Mouse (Mus musculus) embryonic facial prominence, embryonic 15.5 days (tissue): Measurements from ENCODE around the gene 2900026A02Rik. TPM values are rescaled to one million over a fixed set of nuclear protein-coding genes. Genes with fewer than 3 reads are reported as not detected.
A peak's percentile ranks its signal among the peaks of the same experiment; 100 is the strongest.

Source experiments
- ATAC-seq: fragments of 200-750 bp; cut with Nextera tagmentation; 2 replicates; pipeline ENCODE4 v1.8.0; 2017; ENCODE audit warnings: low read depth, moderate TSS enrichment; ENCODE audit not compliant: insufficient number of reproducible peaks, low FRiP score, low TSS enrichment
- H3K27ac ChIP-seq: fragments of 300-500 bp; sonication (generic); replicated peaks from 2 replicates; pipeline ENCODE4 v1.5.1; 2015; ENCODE audit warnings: mild to moderate bottlenecking, inconsistent platforms
- H3K27me3 ChIP-seq: fragments of 300-500 bp; sonication (generic); 2 replicates; pipeline ENCODE4 v1.6.1; 2015; ENCODE audit warnings: inconsistent platforms
- H3K36me3 ChIP-seq: fragments of 300-500 bp; sonication (generic); 2 replicates; pipeline ENCODE4 v1.6.1; 2015; ENCODE audit warnings: mild to moderate bottlenecking, inconsistent platforms
- H3K4me1 ChIP-seq: fragments of 300-500 bp; sonication (generic); 2 replicates; pipeline ENCODE4 v1.6.1; 2015; ENCODE audit warnings: inconsistent platforms
- H3K4me2 ChIP-seq: fragments of 300-500 bp; sonication (generic); replicated peaks from 2 replicates; pipeline ENCODE4 v1.6.1; 2015; ENCODE audit warnings: mild to moderate bottlenecking, inconsistent platforms
- H3K4me3 ChIP-seq: fragments of 300-500 bp; sonication (generic); replicated peaks from 2 replicates; pipeline ENCODE4 v1.5.1; 2015; ENCODE audit warnings: mild to moderate bottlenecking, inconsistent platforms
- H3K9ac ChIP-seq: fragments of 300-500 bp; sonication (generic); 2 replicates; pipeline ENCODE4 v1.6.1; 2015; ENCODE audit warnings: inconsistent platforms
- H3K9me3 ChIP-seq: fragments of 300-500 bp; sonication (generic); replicated peaks from 2 replicates; pipeline ENCODE4 v1.6.1; 2016; ENCODE audit warnings: inconsistent platforms
- WGBS: fragments of 180-500 bp; shearing (Covaris S2); methylation state at CpG from one replicate; pipeline ENCODE4 v1.1.7; 2015; 5-methylcytosine and 5-hydroxymethylcytosine counted together
- polyA plus RNA-seq: library from polyadenylated mRNA; unstranded; fragments of >200 nt; fragmentation: Nextera tagmentation; extraction: Ambion mirVana; gene quantifications from 2 replicates; pipeline ENCODE4 v1.2.1, GENCODE M21; 2015

Gene 2900026A02Rik
- 14.2 and 16.4 TPM in 2 replicates for polyA plus RNA-seq

DNA sequence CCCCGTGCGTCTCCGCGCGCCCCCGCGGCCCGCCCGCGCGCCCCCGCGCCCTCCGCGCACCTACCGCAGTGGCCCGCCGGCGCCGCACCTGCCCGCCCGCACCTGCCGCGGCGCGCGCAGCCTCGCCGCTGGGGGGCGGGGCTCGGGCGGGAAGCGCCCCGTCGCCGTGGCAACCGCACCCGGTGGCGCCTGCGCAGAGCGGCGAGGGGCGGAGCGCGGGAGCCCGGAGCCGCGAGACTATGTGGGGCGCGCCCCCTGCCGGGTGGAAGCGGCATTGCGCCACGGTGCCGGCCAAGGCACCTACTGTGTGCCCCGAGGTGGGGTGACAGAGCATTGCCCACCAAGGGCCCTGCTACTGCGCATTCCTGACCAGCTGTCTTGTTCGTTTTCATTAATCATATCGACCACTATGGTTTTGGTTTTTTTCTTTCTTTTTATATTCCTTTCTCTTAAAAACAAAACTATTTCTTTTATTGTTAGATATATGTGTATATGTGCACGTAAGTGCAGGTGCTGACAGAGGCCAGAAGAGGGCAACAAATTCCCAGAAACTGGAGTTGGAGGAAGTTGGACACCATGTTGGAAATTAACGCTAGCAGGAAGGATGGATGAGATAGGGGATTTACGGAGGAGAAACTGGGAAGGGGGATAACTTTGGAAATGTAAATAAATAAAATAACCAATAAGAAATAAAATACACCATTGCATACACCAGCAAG, at the start of gene 2900026A02Rik:
TSS of gene 2900026A02Rik (minus strand) at position 90 of the 719 bp plus-strand sequence.
- no peak within 1 kb of the TSS for H3K27ac ChIP-seq
- H3K9me3 ChIP-seq, result no peaks in the 10 kb centered on the region
- whole genome bisulfite sequencing, result 10% methylated on average over 51 of the region's 62 CpGs
- peak; percentile 41; the same call in 1 of the 2 replicates for ATAC-seq
- H3K36me3 ChIP-seq, result no peaks in the 10 kb centered on the region
- H3K4me3 ChIP-seq, result peak within 1 kb of the TSS; percentile 64
- peaks cover 27% of the 10 kb centered on the region for H3K27me3 ChIP-seq
- H3K4me1 ChIP-seq, result peaks cover 27% of the 10 kb centered on the region
- peak within 1 kb of the TSS; percentile 45 for H3K9ac ChIP-seq
- peak within 1 kb of the TSS; percentile 98 for H3K4me2 ChIP-seq

DNA sequence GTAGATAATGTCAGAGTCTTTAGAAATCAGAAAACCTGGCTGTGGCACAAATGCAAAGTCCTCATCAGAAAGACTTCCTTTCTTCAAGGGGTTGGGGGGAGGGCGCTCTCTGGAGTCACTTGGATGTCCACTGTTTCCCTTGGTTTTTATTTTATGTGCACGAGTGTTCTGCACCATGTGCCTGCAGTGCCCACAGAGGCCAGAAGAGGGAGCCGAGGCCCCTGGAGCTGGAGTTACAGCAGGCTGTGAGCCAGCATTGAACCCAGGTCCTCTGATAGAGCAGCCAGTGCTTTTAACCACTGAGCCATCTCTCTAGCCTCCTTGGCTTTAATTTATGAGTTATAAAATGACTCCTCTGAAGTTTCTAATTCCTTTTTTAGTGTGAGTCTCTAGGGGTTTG, 49.0 kb upstream of the 2900026A02Rik start:
- no peak overlapping the region for H3K9ac ChIP-seq
- H3K9me3 ChIP-seq, result no peaks in the 10 kb centered on the region
- no peak overlapping the region for H3K4me2 ChIP-seq
- H3K27ac ChIP-seq, result no peak overlapping the region
- no peaks in the 10 kb centered on the region for H3K27me3 ChIP-seq
- H3K4me3 ChIP-seq, result no peak overlapping the region
- H3K36me3 ChIP-seq, result no peaks in the 10 kb centered on the region
- WGBS, result 74% methylated on average over 3 of the region's 3 CpGs
- H3K4me1 ChIP-seq, result no peaks in the 10 kb centered on the region
- ATAC-seq, result no peak

DNA sequence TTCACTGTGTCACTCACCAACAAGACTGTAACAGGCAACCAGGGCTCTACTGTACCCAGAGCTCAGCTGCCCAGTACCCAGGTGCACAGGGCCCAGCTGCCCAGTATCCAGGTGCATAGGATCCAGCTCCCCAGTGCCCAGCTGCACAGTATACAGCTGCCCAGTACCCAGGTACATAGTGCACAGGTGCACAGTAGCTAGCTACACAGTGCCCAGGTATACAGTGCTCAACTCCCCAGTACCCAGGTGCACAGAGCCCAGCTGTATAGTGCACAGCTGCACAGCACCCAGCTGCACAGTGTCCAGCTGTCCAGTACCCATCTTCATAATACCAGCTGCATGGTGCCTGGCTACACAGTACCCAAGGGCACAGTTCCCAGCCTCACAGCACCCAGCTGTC, 47.2 kb upstream of the 2900026A02Rik start:
- ATAC-seq, result no peak
- Histone ChIP-seq H3K36me3 (no peaks in the 10 kb centered on the region), H3K9ac (no peak overlapping the region), H3K4me1 (no peaks in the 10 kb centered on the region), H3K9me3 (0 out of 2 replicates have a peak, but pooled peaks cover 3% of the 10 kb centered on the region), H3K27me3 (no peaks in the 10 kb centered on the region), H3K4me3 (no peak overlapping the region), H3K4me2 (no peak overlapping the region), H3K27ac (no peak overlapping the region)

DNA sequence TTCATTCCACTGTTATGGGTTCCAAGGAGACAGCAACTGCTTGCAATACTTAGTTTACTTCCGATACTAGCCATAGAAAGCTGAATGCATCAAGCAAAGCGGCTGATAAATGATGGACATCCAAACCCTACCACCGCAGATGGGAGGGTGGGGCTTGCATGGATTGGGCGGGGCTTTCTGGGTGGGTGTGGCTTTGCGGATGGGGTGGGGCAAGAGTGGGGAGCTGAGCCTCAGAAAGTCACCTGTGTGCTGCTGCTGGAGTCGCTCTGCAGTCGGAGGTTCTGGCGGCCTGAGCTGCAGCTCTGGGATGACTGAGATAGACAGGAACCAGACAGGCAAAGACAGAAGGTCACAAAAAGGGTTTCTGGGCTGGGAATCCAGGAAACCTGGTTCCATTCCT, 44.6 kb upstream of the 2900026A02Rik start:
- no peak for ATAC-seq
- H3K27ac ChIP-seq, result no peak overlapping the region
- H3K9ac ChIP-seq, result no peak overlapping the region
- H3K36me3 ChIP-seq, result no peaks in the 10 kb centered on the region
- H3K27me3 ChIP-seq, result no peaks in the 10 kb centered on the region
- H3K4me1 ChIP-seq, result no peaks in the 10 kb centered on the region
- H3K9me3 ChIP-seq, result 0 out of 2 replicates have a peak, but pooled peaks cover 3% of the 10 kb centered on the region
- H3K4me3 ChIP-seq, result no peak overlapping the region
- 82% methylated on average over 8 of the region's 8 CpGs for WGBS
- H3K4me2 ChIP-seq, result no peak overlapping the region

DNA sequence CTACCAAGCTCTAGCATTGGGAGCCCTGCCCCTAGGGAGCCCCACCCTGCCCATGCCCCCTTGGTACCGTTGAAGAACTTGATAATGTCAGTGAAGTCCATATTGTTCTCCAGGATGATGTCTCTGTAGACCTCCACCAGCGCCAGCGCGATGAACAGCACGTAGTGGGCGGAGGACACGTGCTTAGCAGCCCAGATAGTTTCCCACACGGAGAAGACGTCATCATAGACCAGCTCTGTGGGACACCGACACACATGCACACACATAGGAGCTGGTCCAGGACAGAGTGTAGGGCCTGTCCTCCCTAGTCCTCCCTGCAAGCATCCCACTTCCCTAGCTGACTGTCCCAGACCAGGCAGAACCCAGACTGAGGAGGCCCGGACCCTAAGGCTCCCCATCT, 29.8 kb upstream of the 2900026A02Rik start:
- no peak for ATAC-seq
- H3K9ac ChIP-seq, result no peak overlapping the region
- no peak overlapping the region for H3K4me2 ChIP-seq
- H3K4me1 ChIP-seq, result no peaks in the 10 kb centered on the region
- H3K4me3 ChIP-seq, result no peak overlapping the region
- 94% methylated on average over 11 of the region's 11 CpGs for WGBS
- H3K9me3 ChIP-seq, result no peaks in the 10 kb centered on the region
- H3K27me3 ChIP-seq, result no peaks in the 10 kb centered on the region
- H3K27ac ChIP-seq, result no peak overlapping the region
- no peaks in the 10 kb centered on the region for H3K36me3 ChIP-seq

DNA sequence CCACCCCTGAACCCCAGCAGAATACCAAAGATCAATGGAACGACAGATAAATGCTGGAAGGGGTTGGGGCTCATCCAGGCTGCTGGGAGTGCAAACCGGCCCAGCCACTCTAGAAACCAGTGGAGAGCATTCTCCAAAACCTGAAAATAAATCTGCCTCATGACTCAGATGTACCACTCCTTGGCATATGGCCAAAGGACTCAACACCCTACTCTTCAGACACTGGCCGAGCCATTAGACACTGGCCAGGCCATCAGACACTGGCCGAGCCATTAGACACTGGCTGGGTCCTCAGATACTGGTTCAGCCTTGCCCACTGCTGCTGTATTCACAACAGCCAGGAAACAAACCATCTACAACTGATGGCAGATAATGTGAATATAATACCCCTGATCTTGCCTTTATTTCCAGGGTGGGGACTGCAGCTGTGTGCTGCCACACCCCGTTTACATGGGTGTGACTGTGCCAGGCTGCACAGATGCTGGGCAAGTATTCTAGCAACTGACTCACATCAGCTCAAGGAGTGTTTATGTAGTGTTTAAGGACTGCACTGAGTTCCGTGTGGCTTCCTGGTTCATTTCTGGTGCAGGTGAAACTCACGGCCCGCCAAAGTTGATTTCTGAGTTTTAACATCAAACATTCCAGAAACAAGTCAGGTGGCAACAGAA, 28.4 kb upstream of the 2900026A02Rik start:
- H3K27ac ChIP-seq, result peak overlapping the region; percentile 78
- 65% methylated on average over 8 of the region's 8 CpGs for WGBS
- peak; percentile 44; the same call in 1 of the 2 replicates for ATAC-seq

DNA sequence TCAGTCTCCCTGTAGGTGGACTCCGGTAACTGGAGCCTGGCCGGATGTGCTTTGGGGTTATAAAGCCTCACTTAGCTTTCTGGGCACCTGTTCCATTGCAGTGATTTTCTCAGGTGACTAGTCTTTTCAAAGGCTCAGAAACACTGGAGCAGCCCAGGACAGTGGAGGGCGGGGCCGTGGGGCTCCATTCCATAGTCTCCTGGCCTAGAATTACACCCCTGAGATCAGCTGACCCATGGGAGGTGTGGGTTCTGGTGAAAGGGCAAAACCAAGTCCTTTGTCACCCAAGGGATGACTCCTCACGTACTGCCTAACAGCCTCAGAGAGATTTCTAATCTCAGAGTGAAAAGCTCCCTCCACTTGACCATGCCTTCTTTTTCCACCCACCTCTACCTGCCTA, 9.2 kb upstream of the 2900026A02Rik start:
- no peak for ATAC-seq
- Histone ChIP-seq H3K36me3 (no peaks in the 10 kb centered on the region), H3K4me1 (peaks cover 15% of the 10 kb centered on the region), H3K27ac (no peak overlapping the region), H3K9ac (no peak overlapping the region), H3K4me3 (no peak overlapping the region), H3K9me3 (no peaks in the 10 kb centered on the region), H3K27me3 (no peaks in the 10 kb centered on the region; the same call in 1 of the 2 replicates), H3K4me2 (no peak overlapping the region)
- 78% methylated on average over 5 of the region's 5 CpGs for WGBS

More for the DNA sequence above, 28.4 kb upstream of the 2900026A02Rik start:
- no peak overlapping the region for H3K4me2 ChIP-seq
- H3K27me3 ChIP-seq, result no peaks in the 10 kb centered on the region
- no peaks in the 10 kb centered on the region for H3K4me1 ChIP-seq
- H3K9me3 ChIP-seq, result no peaks in the 10 kb centered on the region
- no peak overlapping the region for H3K4me3 ChIP-seq
- H3K36me3 ChIP-seq, result no peaks in the 10 kb centered on the region
- H3K9ac ChIP-seq, result no peak overlapping the region

DNA sequence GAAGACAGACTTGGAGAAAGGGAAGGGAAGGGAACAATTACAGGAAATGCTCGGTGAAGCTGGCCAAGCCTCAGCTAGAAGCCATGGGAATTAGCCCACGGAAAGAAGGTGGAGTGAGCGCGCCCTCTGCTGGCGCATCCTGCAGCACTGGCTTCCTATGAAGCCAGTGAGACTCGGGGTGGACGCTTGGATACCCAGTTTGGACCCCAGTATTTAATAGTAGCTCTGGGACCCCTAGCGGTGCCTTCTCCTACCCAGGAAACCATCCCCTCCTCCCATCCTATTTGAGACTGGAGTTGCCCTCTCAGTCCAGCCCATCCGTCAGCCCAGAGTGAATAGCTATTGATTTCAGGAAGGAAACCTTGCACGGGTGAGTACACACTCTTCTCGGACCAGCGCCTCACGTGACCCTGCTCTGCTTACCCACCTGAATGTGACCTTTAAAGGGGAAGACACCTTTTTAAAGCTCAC, 5.6 kb upstream of the 2900026A02Rik start, which contains the start of gene Tmem211:
TSS of gene Tmem211 (plus strand) at position 278 of the 471 bp plus-strand sequence.
- peak; percentile 66; the same call in 1 of the 2 replicates for ATAC-seq
- peaks cover 15% of the 10 kb centered on the region for H3K4me1 ChIP-seq
- H3K4me2 ChIP-seq, result peak within 1 kb of the TSS; percentile 49
- H3K9me3 ChIP-seq, result no peaks in the 10 kb centered on the region
- under 1% methylated on average over 13 of the region's 13 CpGs for WGBS
- H3K27ac ChIP-seq, result peak within 1 kb of the TSS; percentile 49
- no peak within 1 kb of the TSS for H3K9ac ChIP-seq
- H3K27me3 ChIP-seq, result no peaks in the 10 kb centered on the region; the same call in 1 of the 2 replicates
- peak within 1 kb of the TSS; percentile 30 for H3K4me3 ChIP-seq
- H3K36me3 ChIP-seq, result no peaks in the 10 kb centered on the region

DNA sequence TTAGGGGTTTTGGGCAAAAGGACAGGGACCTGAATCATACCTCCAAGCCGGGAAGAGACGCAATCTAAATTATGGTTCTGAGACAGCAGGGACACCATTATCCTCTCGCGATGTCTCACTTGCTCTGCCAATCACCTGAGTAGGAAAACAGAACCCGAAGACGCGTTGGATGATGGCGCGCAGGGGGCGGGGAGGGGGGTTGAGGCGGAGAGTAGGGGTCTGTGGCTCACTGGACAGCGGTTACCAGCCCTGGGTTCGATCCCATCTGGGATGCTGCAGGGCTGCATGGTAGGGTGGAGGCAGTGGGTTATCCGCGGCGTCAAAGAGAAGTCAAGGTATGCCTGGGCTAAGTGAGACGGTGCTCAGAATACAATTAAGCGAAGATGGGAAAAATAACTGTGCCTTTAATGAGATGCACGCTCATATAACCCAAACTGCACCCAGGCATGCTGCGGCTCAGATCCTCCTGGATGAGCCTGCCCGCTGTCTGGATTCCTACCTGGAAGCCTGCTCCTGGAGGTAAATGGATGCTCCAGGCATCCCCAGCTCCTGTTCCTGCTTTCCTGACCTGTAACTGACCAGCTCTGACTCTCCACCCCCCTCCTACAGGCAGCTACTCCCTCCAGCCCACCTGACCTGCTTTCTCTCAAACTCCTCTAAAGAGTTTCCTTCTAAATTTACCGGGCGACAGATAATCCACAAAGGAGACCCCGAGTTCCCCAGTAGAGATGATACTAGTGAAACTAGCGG, 4.8 kb upstream of the 2900026A02Rik start:
- no peak for ATAC-seq
- 10% methylated on average over 25 of the region's 25 CpGs for WGBS
- Histone ChIP-seq H3K9ac (no peak overlapping the region), H3K4me1 (peaks cover 15% of the 10 kb centered on the region), H3K4me2 (peak overlapping the region; percentile 49), H3K4me3 (peak overlapping the region; percentile 30), H3K27ac (peak overlapping the region; percentile 49), H3K27me3 (peaks cover 2% of the 10 kb centered on the region), H3K9me3 (no peaks in the 10 kb centered on the region), H3K36me3 (no peaks in the 10 kb centered on the region)

DNA sequence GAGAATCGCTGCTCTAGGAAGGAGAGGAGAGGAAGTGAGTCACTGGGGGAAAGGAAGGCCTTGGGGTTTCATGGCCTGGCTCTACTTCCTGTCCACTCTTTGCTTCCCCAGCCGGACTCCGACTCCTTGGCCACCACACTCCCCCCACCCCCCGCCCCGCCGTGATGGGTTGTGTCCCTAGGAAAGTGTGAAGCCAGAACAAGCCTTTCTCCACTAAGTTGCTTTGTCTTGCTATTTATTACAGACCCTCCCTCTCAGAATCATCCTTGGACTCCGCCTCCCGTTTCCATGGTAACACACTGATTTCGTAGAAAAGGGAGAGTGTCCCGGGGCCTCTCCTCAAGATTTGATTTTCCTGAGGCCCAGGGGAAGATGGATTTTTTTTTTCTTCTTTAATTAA, 4.2 kb upstream of the 2900026A02Rik start:
- 22% methylated on average over 10 of the region's 10 CpGs for WGBS
- no peak overlapping the region for H3K27ac ChIP-seq
- H3K27me3 ChIP-seq, result peaks cover 8% of the 10 kb centered on the region
- H3K4me1 ChIP-seq, result peaks cover 21% of the 10 kb centered on the region
- H3K9me3 ChIP-seq, result no peaks in the 10 kb centered on the region
- H3K36me3 ChIP-seq, result no peaks in the 10 kb centered on the region
- H3K4me2 ChIP-seq, result no peak overlapping the region
- H3K9ac ChIP-seq, result no peak overlapping the region
- H3K4me3 ChIP-seq, result no peak overlapping the region
- ATAC-seq, result no peak

DNA sequence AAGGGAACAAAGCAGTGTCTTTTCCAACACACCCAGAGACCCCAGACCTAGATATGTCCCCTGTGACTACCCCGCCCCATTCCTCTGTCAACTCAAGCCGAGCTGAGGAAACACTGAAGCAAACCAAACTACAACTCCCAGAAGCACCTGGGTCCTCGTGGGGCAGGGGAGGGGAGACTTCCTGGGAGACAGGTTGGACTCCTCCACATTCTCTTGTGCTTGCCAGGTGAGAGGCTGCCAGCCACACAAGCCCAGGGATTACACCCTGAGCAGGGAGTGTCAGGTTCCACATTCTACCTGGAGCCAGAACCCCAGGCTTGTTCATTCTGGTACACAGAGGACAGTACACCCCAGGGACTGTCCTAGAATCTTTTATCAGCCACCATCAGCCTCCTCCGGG, 2.9 kb upstream of the 2900026A02Rik start:
- peak overlapping the region; percentile 55 for H3K27ac ChIP-seq
- no peak for ATAC-seq
- 42% methylated on average over 4 of the region's 4 CpGs for WGBS

More for the DNA sequence above, 2.9 kb upstream of the 2900026A02Rik start:
- H3K9me3 ChIP-seq, result no peaks in the 10 kb centered on the region
- peaks cover 27% of the 10 kb centered on the region for H3K4me1 ChIP-seq
- H3K4me2 ChIP-seq, result no peak overlapping the region
- peaks cover 20% of the 10 kb centered on the region for H3K27me3 ChIP-seq
- no peak overlapping the region for H3K4me3 ChIP-seq
- no peak overlapping the region for H3K9ac ChIP-seq
- no peaks in the 10 kb centered on the region for H3K36me3 ChIP-seq
